Mouse (Mus musculus) adrenal gland (tissue): ENCODE data around the gene Ndufaf8.

Experiments used
- intact Hi-C: fragments of 180-260 bp; cut with DNase I; formaldehyde crosslinking; loops from one replicate; pipeline ENCODE4 v1.15.1; 2025
- microRNA-seq, 2 experiments: library from miRNA; unstranded; fragments of <30 nt; microRNA quantifications; one replicate each; pipeline ENCODE4; 2019

Ndufaf8 gene

GRCm38 (mm10) chr11:120129281-120129680 is 30.6 kb downstream of the Ndufaf8 start:
- intact Hi-C loops = no loop called here

- intact Hi-C loops = no loop called here
These were observed 35.4 kb downstream of the Ndufaf8 start for GRCm38 (mm10) chr11:120134148-120134547.

GRCm38 (mm10) chr11:120134847-120135530 is 36.3 kb downstream of the Ndufaf8 start:
- intact Hi-C loops = no loop called here

- intact Hi-C loops = no loop called here
These were observed 37.5 kb downstream of the Ndufaf8 start for GRCm38 (mm10) chr11:120136195-120136594.

GRCm38 (mm10) chr11:120136796-120137624 is 38.3 kb downstream of the Ndufaf8 start:
- intact Hi-C loops = no loop called here

- intact Hi-C loops = no loop called here
These were observed 38.9 kb downstream of the Ndufaf8 start for GRCm38 (mm10) chr11:120137625-120138004.

GRCm38 (mm10) chr11:120139309-120139731 is 40.6 kb downstream of the Ndufaf8 start:
- intact Hi-C loops = no loop called here

- intact Hi-C loops = loop anchor here (5.0 kb wide), 1 partner anchor 167 kb away; no protein-coding TSS in a partner anchor
These were observed 41.5 kb downstream of the Ndufaf8 start for GRCm38 (mm10) chr11:120140255-120140654.

GRCm38 (mm10) chr11:120142601-120143051 is 43.9 kb downstream of the Ndufaf8 start:
- intact Hi-C loops = loop anchor here (5.0 kb wide), 1 partner anchor 165 kb away; no protein-coding TSS in a partner anchor

- intact Hi-C loops = loop anchor here (5.0 kb wide), 1 partner anchor 163 kb away; no protein-coding TSS in a partner anchor
These were observed 45.2 kb downstream of the Ndufaf8 start for GRCm38 (mm10) chr11:120143708-120144497.

GRCm38 (mm10) chr11:120148201-120148855 is 49.6 kb downstream of the Ndufaf8 start:
- intact Hi-C loops = no loop called here

- intact Hi-C loops = no loop called here
These were observed 50.9 kb downstream of the Ndufaf8 start for GRCm38 (mm10) chr11:120149510-120150200.

Small RNA genes within 50 kb of the gene (microRNA-seq; reads per million reads assigned to microRNA genes)
- gene Gm25948 = 0 to 0.12 reads per million in 2 experiments
